10 mouse cellular contexts compared by ENCODE assay signal in the genomic region with DNA sequence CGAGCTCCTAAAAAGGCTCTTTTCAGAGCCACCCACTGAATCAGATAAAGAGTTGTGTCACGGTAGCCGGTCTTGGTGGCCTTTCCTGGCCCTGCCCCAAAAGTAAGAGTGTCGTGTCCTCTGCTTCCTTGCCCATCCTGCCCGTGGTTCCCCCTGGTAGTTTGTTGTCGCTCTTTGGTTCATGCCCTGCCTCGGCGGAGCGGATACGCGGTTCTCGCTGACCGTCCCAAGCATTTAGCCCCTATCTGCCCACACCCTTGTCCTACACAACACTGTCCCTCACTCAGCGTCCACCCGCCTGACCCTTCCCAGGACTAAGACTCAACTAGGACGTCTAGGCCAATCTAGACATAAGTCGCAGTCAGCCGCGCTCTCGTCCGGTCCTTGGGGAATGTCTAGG. TPM values are rescaled to one million over a fixed set of nuclear protein-coding genes. Genes with fewer than 3 reads are reported as not detected.
DNase-seq lines count a peak whose midpoint lies in the region; ATAC-seq and TF ChIP-seq lines count a peak whose summit lies in the region.
"Not testable (repeated sequence)": the region's sequence is repeated elsewhere in the genome, so short reads cannot be mapped to it uniquely, and the experiment has no call there.
"Had no signal": no experiment of that assay in that cellular context is flagged by ENCODE, and none has a peak within 500 bp of the region (broad histone marks: within the 10 kb centered on the region; RNA-seq: fewer than 3 reads in every experiment).

No protein-coding gene starts in this region.

- not testable (repeated sequence) for H3K9me3 ChIP-seq in hindbrain, embryonic 14.5 days (ENCODE audit: control insufficient read depth, low read length); liver, embryonic 16.5 days (replicated peaks; ENCODE audit: control insufficient read depth, low read length); midbrain, embryonic 12.5 days

- not testable (repeated sequence) for TF ChIP-seq CTCF in embryonic fibroblast, embryonic 13.5 days (IDR thresholded peaks at IDR 0.05; ENCODE audit: borderline replicate concordance, insufficient read depth, low read length); heart, adult 2 months (IDR thresholded peaks at IDR 0.05); layer of hippocampus, adult 2 months (conservative IDR thresholded peaks at IDR 0.05); spleen, adult 2 months (IDR thresholded peaks at IDR 0.05; ENCODE audit: extremely low read depth, insufficient read depth, insufficient read length, insufficient replicate concordance)

- peak overlapping the region; percentile 78 for H3K9ac ChIP-seq in heart, adult 2 months (ENCODE audit: low read depth, low read length)
- H3K9ac ChIP-seq in hindbrain, embryonic 14.5 days; liver, embryonic 16.5 days (ENCODE audit: low read depth, low read length): not testable (repeated sequence)
- H3K9ac ChIP-seq in midbrain, embryonic 12.5 days (replicated peaks): 0 out of 2 replicates have a peak overlapping the region, but pooled peaks have one; percentile 52

- H3K36me3 ChIP-seq in heart, adult 2 months (ENCODE audit: control insufficient read depth, insufficient read depth, low read length); hindbrain, embryonic 14.5 days (replicated peaks; ENCODE audit: control insufficient read depth, insufficient read depth); liver, embryonic 16.5 days (ENCODE audit: control insufficient read depth, insufficient read depth); midbrain, embryonic 12.5 days; spleen, adult 2 months (ENCODE audit: control insufficient read depth, insufficient read depth, low read length): not testable (repeated sequence)

- not testable (repeated sequence) for H3K4me1 ChIP-seq in embryonic fibroblast, embryonic 13.5 days (ENCODE audit: control insufficient read depth, insufficient read depth, low read length); heart, adult 2 months (ENCODE audit: control insufficient read depth, insufficient read depth, low read length); spleen, adult 2 months (ENCODE audit: control insufficient read depth, insufficient read depth, insufficient read length)
- H3K4me1 ChIP-seq in hindbrain, embryonic 14.5 days (replicated peaks; ENCODE audit: control insufficient read depth, insufficient read depth, low read length): peaks cover 15% of the 10 kb centered on the region; the same call in 1 of the 2 replicates
- H3K4me1 ChIP-seq in liver, embryonic 16.5 days (ENCODE audit: control insufficient read depth, low read depth, low read length): peaks cover 45% of the 10 kb centered on the region
- peaks cover 27% of the 10 kb centered on the region for H3K4me1 ChIP-seq in midbrain, embryonic 12.5 days

- H3K27ac ChIP-seq in embryonic fibroblast, embryonic 13.5 days (ENCODE audit: insufficient read depth, low read length): peak overlapping the region; percentile 81
- H3K27ac ChIP-seq in heart, adult 2 months; layer of hippocampus, adult 2 months: not testable (repeated sequence)
- H3K27ac ChIP-seq in hindbrain, embryonic 14.5 days: 0 out of 2 replicates have a peak overlapping the region, but pooled peaks have one; percentile 47
- H3K27ac ChIP-seq in liver, embryonic 16.5 days (ENCODE audit: low read length): peak overlapping the region; percentile 85
- H3K27ac ChIP-seq in midbrain, embryonic 12.5 days (replicated peaks): peak overlapping the region; percentile 79
- H3K27ac ChIP-seq in spleen, adult 2 months (ENCODE audit: insufficient read depth, low read length): peak overlapping the region; percentile 89

- not testable (repeated sequence) for H3K27me3 ChIP-seq in heart, adult 2 months (ENCODE audit: control insufficient read depth, insufficient read depth, low read length); hindbrain, embryonic 14.5 days (ENCODE audit: control insufficient read depth, insufficient read depth, low read length); liver, embryonic 16.5 days (ENCODE audit: control insufficient read depth, insufficient read depth, low read depth, low read length); midbrain, embryonic 12.5 days; spleen, adult 2 months (ENCODE audit: control insufficient read depth, insufficient read depth, low read length)

- DNase-seq in heart, adult 2 months; hindbrain, embryonic 14.5 days (ENCODE audit: low spot score); layer of hippocampus, adult 2 months (ENCODE audit: low spot score in 2 of 2); spleen, adult 2 months (ENCODE audit: low read depth in 1 of 2, low spot score in 2 of 2): not testable (repeated sequence)

- H3K79me2 ChIP-seq in heart, adult 2 months (replicated peaks; ENCODE audit: control insufficient read depth, insufficient read depth, low read length): not testable (repeated sequence)

- H3K4me3 ChIP-seq in embryonic fibroblast, embryonic 13.5 days (ENCODE audit: insufficient read depth, low read length): peak overlapping the region; percentile 32; the same call in 1 of the 2 replicates
- H3K4me3 ChIP-seq in heart, adult 2 months: peak overlapping the region; percentile 30; the same call in 1 of the 2 replicates
- H3K4me3 ChIP-seq in hindbrain, embryonic 14.5 days (replicated peaks; ENCODE audit: low read length): peak overlapping the region; percentile 28
- peak overlapping the region; percentile 40; the same call in 1 of the 2 replicates for H3K4me3 ChIP-seq in layer of hippocampus, adult 2 months
- peak overlapping the region; percentile 38; the same call in 1 of the 2 replicates for H3K4me3 ChIP-seq in liver, embryonic 16.5 days (ENCODE audit: low read depth, low read length)
- H3K4me3 ChIP-seq in midbrain, embryonic 12.5 days: peak overlapping the region; percentile 36
- H3K4me3 ChIP-seq in spleen, adult 2 months (ENCODE audit: extremely low read depth, insufficient read depth, insufficient read length): peak overlapping the region; percentile 60; the same call in 1 of the 2 replicates

- peak overlapping the region; percentile 46 for H3K4me2 ChIP-seq in hindbrain, embryonic 14.5 days (replicated peaks)
- not testable (repeated sequence) for H3K4me2 ChIP-seq in liver, embryonic 16.5 days (ENCODE audit: low read depth, low read length)
- H3K4me2 ChIP-seq in midbrain, embryonic 12.5 days (replicated peaks): peak overlapping the region; percentile 43

- WGBS in heart, adult 2 months: under 1% methylated on average over 10 of the region's 21 CpGs
- WGBS in hindbrain, embryonic 14.5 days: 0% methylated on average over 10 of the region's 21 CpGs
- WGBS in liver, embryonic 16.5 days (ENCODE audit: insufficient replicate concordance): 0% methylated on average over 10 of the region's 21 CpGs
- under 1% methylated on average over 10 of the region's 21 CpGs for WGBS in midbrain, embryonic 12.5 days
- under 1% methylated on average over 11 of the region's 21 CpGs for WGBS in spleen, adult 2 months

- peak; percentile 55 for TF ChIP-seq POLR2A in embryonic fibroblast, embryonic 13.5 days (IDR thresholded peaks at IDR 0.05; ENCODE audit: low read depth, low read length)
- TF ChIP-seq POLR2A in heart, adult 2 months (IDR thresholded peaks at IDR 0.05; ENCODE audit: insufficient read depth, low read depth, low read length); spleen, adult 2 months (IDR thresholded peaks at IDR 0.05; ENCODE audit: low read depth, low read length): not testable (repeated sequence)

- ATAC-seq in activated CD4-positive, CD25-positive, alpha-beta regulatory T cell, adult 4 months: peak; percentile 33
- ATAC-seq in hindbrain, embryonic 14.5 days (ENCODE audit: low FRiP score); liver, embryonic 16.5 days (ENCODE audit: low read depth); midbrain, embryonic 12.5 days (ENCODE audit: low FRiP score, low read depth): not testable (repeated sequence)

- intact Hi-C loops in heart, adult 2 months (cut with DNase I): not testable (repeated sequence)

- TF ChIP-seq EP300 in heart, adult 2 months (IDR thresholded peaks at IDR 0.05; ENCODE audit: insufficient read depth, low read depth, low read length): not testable (repeated sequence)

RNA-seq across cellular contexts. Expression of a gene that starts 0.5 kb away (rescaled TPM):
- not detected for polyA plus RNA-seq in activated CD4-positive, CD25-positive, alpha-beta regulatory T cell, adult 4 months (2017; shearing (Covaris generic))
- polyA plus RNA-seq in embryonic fibroblast, embryonic 13.5 days (2011; ENCODE audit: insufficient read length, low read depth, missing spikeins): not detected in 2 replicates
- not detected for total RNA-seq in heart, adult 2 months (2021)
- not detected in 2 replicates for polyA plus RNA-seq in heart, adult 2 months (2012; rRNA removed)
- 0.18 and 1.6 TPM in 2 replicates for polyA plus RNA-seq in hindbrain, embryonic 14.5 days (2014; fragmentation: Nextera tagmentation; extraction: Ambion mirVana)
- not detected for total RNA-seq in layer of hippocampus, adult 2 months (2021)
- 4.3 and 4.9 TPM in 2 replicates for polyA plus RNA-seq in liver, embryonic 16.5 days (2015; fragmentation: Nextera tagmentation; extraction: Ambion mirVana)
- 1.4 TPM in 1 of 2 replicates, not detected in the other for polyA plus RNA-seq in midbrain, embryonic 12.5 days (2016; fragmentation: Nextera tagmentation; extraction: Ambion mirVana)
- polyA plus RNA-seq in spleen, adult 2 months (2012; rRNA removed): not detected in 2 replicates
- total RNA-seq: adrenal gland, postnatal 25 days; layer of hippocampus, postnatal 10 days had no signal

RNA-seq across cellular contexts. Expression of a gene that starts 0.7 kb away (rescaled TPM):
- polyA plus RNA-seq in activated CD4-positive, CD25-positive, alpha-beta regulatory T cell, adult 4 months (2017; shearing (Covaris generic)): 10 to 100 TPM in 1 of 2 experiments, not detected in 1; 46.6 TPM
- 9.2 and 11.1 TPM in 2 replicates for polyA plus RNA-seq in embryonic fibroblast, embryonic 13.5 days (2011; ENCODE audit: insufficient read length, low read depth, missing spikeins)
- 10 to 100 TPM in 1 of 2 experiments, 1 to 10 TPM in 1; 7.1 to 13.0 TPM for total RNA-seq in heart, adult 2 months (2021)
- polyA plus RNA-seq in heart, adult 2 months (2012; rRNA removed): 60.4 and 124 TPM in 2 replicates
- 12.0 and 16.6 TPM in 2 replicates for polyA plus RNA-seq in hindbrain, embryonic 14.5 days (2014; fragmentation: Nextera tagmentation; extraction: Ambion mirVana)
- 10 to 100 TPM in 1 of 2 experiments, not detected in 1; 11.7 TPM for total RNA-seq in layer of hippocampus, adult 2 months (2021)
- 34.7 and 39.6 TPM in 2 replicates for polyA plus RNA-seq in liver, embryonic 16.5 days (2015; fragmentation: Nextera tagmentation; extraction: Ambion mirVana)
- polyA plus RNA-seq in midbrain, embryonic 12.5 days (2016; fragmentation: Nextera tagmentation; extraction: Ambion mirVana): 27.1 and 35.0 TPM in 2 replicates
- 95.6 and 174 TPM in 2 replicates for polyA plus RNA-seq in spleen, adult 2 months (2012; rRNA removed)

RNA-seq across cellular contexts. Expression of a gene that starts 5.9 kb away (rescaled TPM):
- polyA plus RNA-seq in activated CD4-positive, CD25-positive, alpha-beta regulatory T cell, adult 4 months (2017; shearing (Covaris generic)): 10 to 100 TPM in 1 of 2 experiments, not detected in 1; 86.9 TPM
- polyA plus RNA-seq in embryonic fibroblast, embryonic 13.5 days (2011; ENCODE audit: insufficient read length, low read depth, missing spikeins): not detected in 2 replicates
- total RNA-seq in heart, adult 2 months (2021): 100 to 1,000 TPM; 189 to 218 TPM
- 33.9 and 73.5 TPM in 2 replicates for polyA plus RNA-seq in heart, adult 2 months (2012; rRNA removed)
- polyA plus RNA-seq in hindbrain, embryonic 14.5 days (2014; fragmentation: Nextera tagmentation; extraction: Ambion mirVana): 32.2 and 46.8 TPM in 2 replicates
- total RNA-seq in layer of hippocampus, adult 2 months (2021): 100 to 1,000 TPM; 208 to 213 TPM
- polyA plus RNA-seq in liver, embryonic 16.5 days (2015; fragmentation: Nextera tagmentation; extraction: Ambion mirVana): 77.1 and 92.2 TPM in 2 replicates
- polyA plus RNA-seq in midbrain, embryonic 12.5 days (2016; fragmentation: Nextera tagmentation; extraction: Ambion mirVana): 56.2 and 67.7 TPM in 2 replicates
- 169 and 177 TPM in 2 replicates for polyA plus RNA-seq in spleen, adult 2 months (2012; rRNA removed)

RNA-seq across cellular contexts. Expression of a gene that starts 7.1 kb away (rescaled TPM):
- polyA plus RNA-seq in activated CD4-positive, CD25-positive, alpha-beta regulatory T cell, adult 4 months (2017; shearing (Covaris generic)): 1 to 10 TPM in 1 of 2 experiments, under 1 TPM in 1; 0.56 to 2.5 TPM
- 10.0 and 16.5 TPM in 2 replicates for polyA plus RNA-seq in embryonic fibroblast, embryonic 13.5 days (2011; ENCODE audit: insufficient read length, low read depth, missing spikeins)
- total RNA-seq in heart, adult 2 months (2021): 1 to 10 TPM; 5.5 to 6.2 TPM
- polyA plus RNA-seq in heart, adult 2 months (2012; rRNA removed): 9.2 and 12.0 TPM in 2 replicates
- polyA plus RNA-seq in hindbrain, embryonic 14.5 days (2014; fragmentation: Nextera tagmentation; extraction: Ambion mirVana): 1.2 and 1.7 TPM in 2 replicates
- total RNA-seq in layer of hippocampus, adult 2 months (2021): 10 to 100 TPM; 11.4 to 12.3 TPM
- polyA plus RNA-seq in liver, embryonic 16.5 days (2015; fragmentation: Nextera tagmentation; extraction: Ambion mirVana): 9.2 and 9.8 TPM in 2 replicates
- 9.8 and 14.7 TPM in 2 replicates for polyA plus RNA-seq in midbrain, embryonic 12.5 days (2016; fragmentation: Nextera tagmentation; extraction: Ambion mirVana)
- 66.4 and 158 TPM in 2 replicates for polyA plus RNA-seq in spleen, adult 2 months (2012; rRNA removed)

RNA-seq across cellular contexts. Expression of a gene that starts 17.1 kb away (rescaled TPM):
- 1 to 10 TPM; 1.9 to 2.2 TPM for polyA plus RNA-seq in activated CD4-positive, CD25-positive, alpha-beta regulatory T cell, adult 4 months (2017; shearing (Covaris generic))
- polyA plus RNA-seq in embryonic fibroblast, embryonic 13.5 days (2011; ENCODE audit: insufficient read length, low read depth, missing spikeins): 2.5 and 3.7 TPM in 2 replicates
- total RNA-seq in heart, adult 2 months (2021): 10 to 100 TPM; 11.6 to 14.0 TPM
- polyA plus RNA-seq in heart, adult 2 months (2012; rRNA removed): 1.1 and 1.4 TPM in 2 replicates
- polyA plus RNA-seq in hindbrain, embryonic 14.5 days (2014; fragmentation: Nextera tagmentation; extraction: Ambion mirVana): 2.9 and 6.0 TPM in 2 replicates
- 10 to 100 TPM; 29.6 to 29.9 TPM for total RNA-seq in layer of hippocampus, adult 2 months (2021)
- polyA plus RNA-seq in liver, embryonic 16.5 days (2015; fragmentation: Nextera tagmentation; extraction: Ambion mirVana): 26.6 and 34.9 TPM in 2 replicates
- 13.3 and 18.2 TPM in 2 replicates for polyA plus RNA-seq in midbrain, embryonic 12.5 days (2016; fragmentation: Nextera tagmentation; extraction: Ambion mirVana)
- polyA plus RNA-seq in spleen, adult 2 months (2012; rRNA removed): 9.3 and 15.4 TPM in 2 replicates
